Mouse (Mus musculus) lung, postnatal 0 days (tissue): Measurements from ENCODE around the gene Cog5.

Experiments
- CTCF ChIP-seq: IDR thresholded peaks from 2 replicates; pipeline ENCODE4 v1.5.1; 2016; ENCODE audit warnings: antibody characterized with exemption, mild to moderate bottlenecking
- EP300 ChIP-seq: IDR thresholded peaks from 2 replicates; pipeline ENCODE4 v1.6.1; 2016; ENCODE audit warnings: antibody characterized with exemption, mild to moderate bottlenecking, control low read depth

- TF ChIP-seq EP300: no peak
- TF ChIP-seq CTCF: no peak
Measured at GRCm38 (mm10) chr12:31931818-31932217, 277.1 kb downstream of the Cog5 start.
